Mouse (Mus musculus): ENCODE results near the gene Sprn.

The Sprn gene

DNA sequence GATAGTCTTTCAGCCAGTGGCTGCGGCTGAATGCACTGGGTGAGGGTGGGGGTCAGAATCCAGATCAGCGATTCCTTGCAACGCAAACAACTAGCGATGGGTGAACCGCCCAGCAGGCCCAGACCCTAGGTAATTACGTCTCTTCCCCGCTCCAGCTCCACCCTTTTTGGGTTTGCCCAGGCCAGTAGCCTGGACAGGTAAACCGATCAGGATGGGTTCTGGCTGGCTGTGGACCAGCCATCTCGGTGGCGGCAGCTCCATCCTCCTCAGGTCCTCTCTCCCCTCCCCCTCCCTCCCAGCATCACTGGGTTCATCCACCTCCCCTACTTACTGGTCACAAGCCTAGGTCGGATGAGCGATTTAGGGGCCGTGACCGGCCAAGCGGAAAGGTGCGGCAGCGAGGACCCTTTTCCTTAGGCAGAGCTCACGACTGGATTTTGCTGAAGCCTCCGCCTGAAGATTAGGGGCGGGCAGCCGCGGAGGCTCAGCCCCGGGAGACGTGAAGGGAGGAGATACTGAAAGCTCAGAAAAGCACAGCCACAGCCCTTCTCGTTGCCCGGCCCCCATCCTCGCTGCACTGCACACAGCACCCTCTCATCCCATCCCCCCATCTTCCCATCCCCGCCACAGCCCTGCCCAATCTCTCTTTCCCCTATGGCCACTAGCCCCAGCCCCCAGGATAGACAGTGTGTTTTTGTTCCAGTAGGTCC, at the start of gene Sprn:
TSS of gene Sprn (minus strand) at position 660 of the 710 bp plus-strand sequence.
- DNase-seq (ENCODE audit: low read depth in 1 of 2, low spot score in 2 of 2) = no peak

DNA sequence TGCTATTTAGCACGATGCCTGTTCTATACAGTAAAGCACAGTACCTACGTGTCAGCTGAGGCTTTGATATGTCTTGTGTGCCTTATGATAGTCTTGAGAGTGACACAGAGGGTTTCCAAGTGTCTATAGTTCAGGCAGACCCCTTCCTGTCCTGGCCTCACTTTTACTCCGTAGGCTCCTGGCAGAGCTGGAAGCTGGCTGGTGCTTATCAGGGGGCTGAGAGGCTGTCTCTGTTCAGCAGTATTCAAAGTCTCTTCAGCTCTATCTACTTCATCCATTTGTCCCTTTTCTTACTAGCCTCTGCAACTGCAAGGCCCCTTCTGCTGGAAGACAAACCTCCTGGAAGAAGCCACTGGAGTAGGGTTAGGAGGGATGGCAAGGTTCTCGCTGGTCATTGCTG, 46.4 kb upstream of the Sprn start:
- DNase-seq (ENCODE audit: low read depth in 1 of 2, low spot score in 2 of 2) = no peak

DNA sequence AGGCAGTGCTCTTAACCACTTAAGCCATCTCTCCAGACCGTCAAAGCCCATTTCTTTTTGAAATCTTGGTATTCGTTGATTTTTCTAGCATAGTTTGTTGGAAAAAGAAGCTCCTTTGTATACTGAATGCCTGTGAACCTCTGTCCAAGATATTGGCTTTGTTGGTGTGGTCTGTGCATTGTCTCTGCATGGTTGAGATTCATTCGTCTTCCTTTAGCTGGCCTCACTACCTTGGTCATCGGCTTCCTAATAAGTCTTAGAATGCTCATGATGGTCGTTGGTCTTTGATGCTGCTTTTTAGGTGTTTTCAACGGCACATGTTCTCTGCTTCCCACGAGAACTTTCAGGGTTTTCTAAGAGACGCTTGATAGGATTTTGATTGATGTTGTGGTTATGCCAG, 41.3 kb upstream of the Sprn start:
- DNase-seq (ENCODE audit: low read depth in 1 of 2, low spot score in 2 of 2) = no peak

DNA sequence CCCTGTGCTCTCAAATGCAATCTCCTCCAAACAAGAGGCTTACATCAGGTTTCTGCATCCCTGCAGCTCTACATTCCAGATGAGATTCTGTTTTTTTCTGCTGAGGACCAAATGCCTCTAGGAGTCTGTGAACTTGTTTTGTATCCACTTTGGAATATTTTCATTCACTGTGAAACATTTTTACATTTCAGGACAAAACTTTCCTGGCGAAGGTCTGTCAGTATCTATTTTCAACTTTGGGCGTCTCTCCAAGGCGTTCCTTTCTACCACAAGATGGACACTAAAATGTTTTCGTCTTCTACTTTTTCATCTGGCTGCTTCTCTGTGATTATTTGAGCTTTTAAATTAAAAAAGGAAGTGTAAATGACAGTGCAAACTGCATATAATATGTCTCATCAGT, 39.4 kb upstream of the Sprn start:
- no peak for DNase-seq (ENCODE audit: low read depth in 1 of 2, low spot score in 2 of 2)

GRCm38 (mm10) chr7:140192851-140193250, 38.2 kb upstream of the Sprn start:
- DNase-seq (ENCODE audit: low read depth in 1 of 2, low spot score in 2 of 2) = no peak

DNA sequence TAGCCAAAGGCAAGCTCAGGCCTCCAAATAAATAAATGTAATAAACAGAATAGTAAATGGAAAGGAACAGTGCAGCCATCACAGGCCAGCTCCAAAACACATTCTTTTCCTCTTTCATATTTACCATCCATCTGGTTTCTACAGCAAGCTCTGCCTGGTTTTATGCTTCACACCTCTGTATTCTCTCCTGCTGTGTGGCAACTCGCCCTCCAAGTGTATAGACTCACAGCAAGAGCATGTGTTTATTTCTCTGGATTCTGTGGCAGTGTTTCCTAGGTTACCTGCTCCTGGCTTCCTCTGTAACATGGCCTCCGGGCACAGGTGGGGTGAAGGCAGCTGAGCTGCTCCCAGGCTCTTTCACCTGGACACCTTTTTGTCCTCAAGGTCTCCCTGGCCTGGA, 37.8 kb upstream of the Sprn start:
- no peak for DNase-seq (ENCODE audit: low read depth in 1 of 2, low spot score in 2 of 2)

GRCm38 (mm10) chr7:140190435-140190834, 35.8 kb upstream of the Sprn start:
- no peak for DNase-seq (ENCODE audit: low read depth in 1 of 2, low spot score in 2 of 2)

DNA sequence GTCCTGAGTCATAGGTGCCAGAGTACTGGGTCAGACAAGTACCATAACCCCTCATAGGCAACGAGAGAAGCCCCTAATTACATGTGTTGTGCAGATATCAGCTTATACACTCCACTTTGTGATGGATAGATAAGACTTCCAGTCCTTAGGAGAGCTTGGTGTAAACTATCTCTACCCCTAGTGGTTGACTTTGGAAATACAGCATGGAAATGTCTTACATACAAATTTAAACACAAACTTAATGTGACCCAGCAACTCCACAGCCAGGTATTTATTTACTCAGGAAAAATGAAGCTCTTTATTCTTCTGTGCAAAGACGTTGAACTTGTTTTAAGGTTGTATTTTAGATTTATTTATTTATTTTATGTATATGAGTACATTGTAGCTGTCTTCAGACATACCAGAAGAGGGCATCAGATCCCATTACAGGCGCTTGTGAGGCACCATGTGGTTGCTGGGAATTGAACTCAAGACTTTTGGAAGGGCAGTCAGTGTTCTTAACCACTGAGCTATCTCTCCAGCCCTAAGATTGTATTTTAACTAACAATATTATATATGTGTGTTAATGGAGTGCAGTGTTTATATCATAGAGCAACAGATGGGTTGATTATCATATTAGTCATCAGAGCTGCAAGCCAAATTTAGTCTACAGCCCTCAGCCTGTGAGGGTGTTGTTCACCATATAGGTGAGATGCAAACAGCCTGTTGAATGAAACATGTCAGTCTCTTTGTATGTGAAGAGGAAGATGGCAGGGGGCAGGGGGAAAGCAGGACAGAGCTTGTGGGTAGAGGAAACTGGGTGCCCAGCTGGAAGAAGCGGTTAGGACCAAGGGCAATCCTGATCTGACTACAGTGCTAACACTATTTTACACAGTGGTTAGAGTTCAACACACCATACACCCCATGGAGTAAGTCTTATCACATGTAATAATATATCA, 34.0 kb upstream of the Sprn start:
- no peak for DNase-seq (ENCODE audit: low read depth in 1 of 2, low spot score in 2 of 2)

DNA sequence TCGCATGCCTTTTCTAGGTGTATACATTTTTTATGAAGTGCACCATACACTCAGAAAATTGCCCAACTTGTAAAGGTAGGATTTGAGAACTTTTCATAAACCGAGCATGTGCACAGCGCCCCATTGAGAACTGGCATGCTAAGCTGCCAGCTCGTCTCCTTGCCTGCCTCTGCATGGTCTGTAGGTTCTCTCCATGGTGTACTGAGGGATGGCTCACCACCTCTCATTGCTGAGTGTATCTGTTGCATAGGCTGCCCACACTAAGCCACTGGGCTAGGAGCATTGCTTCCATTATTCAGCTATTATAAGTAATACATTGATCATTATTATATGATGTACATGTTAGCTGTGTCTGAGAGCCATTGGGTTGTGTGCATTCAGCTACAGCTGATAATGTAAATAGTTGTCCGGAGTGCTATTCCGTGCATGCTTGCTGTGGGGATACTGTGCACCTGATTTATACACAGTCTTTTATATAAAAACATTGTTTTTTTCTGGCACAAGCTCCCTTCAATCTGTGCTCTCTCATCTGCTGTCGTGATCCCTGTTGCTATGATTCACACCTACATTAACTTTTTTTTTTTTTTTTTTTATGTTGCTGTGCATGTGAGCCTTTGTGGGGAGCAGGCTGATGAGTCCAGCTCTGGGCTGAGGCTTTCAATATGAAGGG, 33.2 kb upstream of the Sprn start:
- no peak for DNase-seq (ENCODE audit: low read depth in 1 of 2, low spot score in 2 of 2)

DNA sequence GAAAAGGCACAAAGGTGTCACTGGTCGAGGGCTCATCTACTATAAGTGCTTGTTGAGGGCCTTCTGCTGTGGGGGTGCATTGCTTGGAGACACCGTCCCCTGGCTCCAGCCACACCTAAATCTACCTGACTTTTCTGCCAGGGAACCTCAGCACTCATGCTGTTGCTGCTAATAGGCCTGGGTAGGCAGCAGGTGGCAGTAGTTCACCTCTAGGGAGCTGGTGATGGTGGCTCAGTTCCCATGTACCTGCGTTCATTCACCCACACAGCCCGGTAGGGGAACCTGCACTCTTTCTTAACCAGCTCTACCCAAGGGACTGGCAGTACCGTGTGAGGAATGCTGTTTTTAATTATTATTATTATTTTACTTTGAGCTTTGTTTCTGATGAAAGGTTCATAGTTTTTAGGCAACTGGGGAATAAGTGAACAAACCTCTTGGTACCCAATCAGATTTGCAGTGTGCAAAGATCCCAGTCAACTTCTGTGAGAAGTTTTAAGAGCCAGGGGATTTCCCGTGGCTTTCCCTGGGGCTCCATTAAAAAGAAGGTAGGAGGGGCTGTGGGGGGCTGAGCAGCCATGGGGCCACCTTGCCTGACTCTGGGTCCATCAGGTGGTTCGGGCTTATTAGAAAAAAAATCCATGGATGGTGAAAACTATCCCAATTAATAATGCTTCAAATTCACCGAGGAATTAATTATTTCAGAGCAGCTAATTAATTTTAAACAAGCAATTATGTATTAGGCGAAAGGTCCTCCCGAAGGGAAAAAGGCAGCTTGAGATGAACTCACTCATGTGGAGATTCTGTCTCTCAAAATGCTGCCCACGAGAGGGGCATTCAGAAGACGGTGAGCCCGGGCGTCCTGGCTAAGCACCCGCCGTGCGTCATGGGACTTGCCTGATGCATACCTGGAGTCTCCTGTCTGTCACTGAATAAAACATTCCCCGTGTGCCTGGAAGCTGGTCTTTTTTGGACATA, 32.3 kb upstream of the Sprn start:
- DNase-seq (ENCODE audit: low read depth in 1 of 2, low spot score in 2 of 2) = no peak

DNA sequence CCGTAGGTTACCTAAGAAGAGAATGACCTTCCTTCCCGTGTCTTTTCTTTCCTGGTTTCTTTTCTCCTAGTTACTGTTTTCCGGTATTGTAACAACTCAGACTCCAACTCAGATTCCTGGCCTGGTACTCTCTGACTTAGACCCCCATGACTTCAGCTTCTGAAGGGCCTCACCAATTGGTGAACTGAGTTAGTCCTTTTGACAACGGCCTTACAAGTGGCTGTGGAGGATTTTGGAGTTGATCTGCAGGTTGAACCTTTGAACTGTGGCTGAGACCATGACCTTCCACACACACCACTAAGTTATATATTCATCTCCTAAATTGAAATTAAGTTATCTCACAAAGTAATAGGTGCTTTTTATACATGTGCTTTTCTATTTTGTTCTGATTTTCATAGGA, 29.5 kb upstream of the Sprn start:
- DNase-seq (ENCODE audit: low read depth in 1 of 2, low spot score in 2 of 2) = no peak

GRCm38 (mm10) chr7:140180692-140181091, 26.0 kb upstream of the Sprn start:
- no peak for DNase-seq (ENCODE audit: low read depth in 1 of 2, low spot score in 2 of 2)

GRCm38 (mm10) chr7:140179176-140179575, 24.5 kb upstream of the Sprn start:
- no peak for DNase-seq (ENCODE audit: low read depth in 1 of 2, low spot score in 2 of 2)

DNA sequence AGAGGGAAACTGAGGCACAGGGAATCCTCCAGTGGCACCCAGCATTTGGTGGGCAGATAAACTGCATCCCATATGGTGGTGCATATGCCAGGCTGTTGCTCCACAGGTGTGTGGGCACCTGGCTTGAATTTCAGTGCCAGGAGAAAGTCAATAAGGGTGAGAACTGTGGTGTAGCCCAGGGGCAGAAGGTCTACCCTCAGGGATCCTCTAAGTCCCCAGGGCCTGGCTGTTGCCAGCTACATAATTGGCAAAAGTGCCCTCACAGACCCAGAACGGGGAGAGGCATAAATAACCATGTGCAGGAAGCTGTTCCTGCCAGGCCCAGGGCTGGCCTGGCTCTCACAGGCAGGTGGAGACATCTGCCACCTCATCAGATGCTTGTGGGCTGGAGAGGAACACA, 18.3 kb upstream of the Sprn start, which contains the start of gene Olfr523:
TSS of gene Olfr523 (plus strand) at position 282 of the 400 bp plus-strand sequence.
- DNase-seq (ENCODE audit: low read depth in 1 of 2, low spot score in 2 of 2) = no peak

GRCm38 (mm10) chr7:140170863-140171262, 16.2 kb upstream of the Sprn start:
- DNase-seq (ENCODE audit: low read depth in 1 of 2, low spot score in 2 of 2) = no peak

GRCm38 (mm10) chr7:140169386-140169785, 14.7 kb upstream of the Sprn start:
- DNase-seq (ENCODE audit: low read depth in 1 of 2, low spot score in 2 of 2) = no peak

- DNase-seq (ENCODE audit: low read depth in 1 of 2, low spot score in 2 of 2) = no peak
These were observed 13.3 kb upstream of the Sprn start for GRCm38 (mm10) chr7:140167950-140168349.

DNA sequence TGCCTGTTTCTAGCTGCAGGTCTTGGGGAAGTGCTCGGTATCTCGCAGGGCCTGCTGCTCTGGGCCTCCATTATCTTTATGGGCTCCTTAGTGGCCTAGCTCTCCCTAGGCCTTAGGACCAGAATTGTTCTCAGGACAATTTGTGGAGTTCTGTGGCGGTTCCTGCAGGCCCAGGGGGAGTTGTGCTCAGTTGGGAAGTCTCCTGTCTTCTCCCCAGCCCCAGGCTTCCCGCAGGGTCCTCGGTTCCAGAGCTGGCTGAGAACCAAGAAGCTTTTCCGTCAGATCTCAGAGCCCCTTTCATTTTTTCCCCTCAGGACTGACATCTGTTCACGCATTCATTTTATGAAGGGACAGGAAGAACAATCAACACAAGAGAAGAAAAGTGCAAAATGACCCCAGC, 10.0 kb upstream of the Sprn start, which contains the start of gene Olfr522:
TSS of gene Olfr522 (minus strand) at position 101 of the 400 bp plus-strand sequence.
- no peak for DNase-seq (ENCODE audit: low read depth in 1 of 2, low spot score in 2 of 2)

DNA sequence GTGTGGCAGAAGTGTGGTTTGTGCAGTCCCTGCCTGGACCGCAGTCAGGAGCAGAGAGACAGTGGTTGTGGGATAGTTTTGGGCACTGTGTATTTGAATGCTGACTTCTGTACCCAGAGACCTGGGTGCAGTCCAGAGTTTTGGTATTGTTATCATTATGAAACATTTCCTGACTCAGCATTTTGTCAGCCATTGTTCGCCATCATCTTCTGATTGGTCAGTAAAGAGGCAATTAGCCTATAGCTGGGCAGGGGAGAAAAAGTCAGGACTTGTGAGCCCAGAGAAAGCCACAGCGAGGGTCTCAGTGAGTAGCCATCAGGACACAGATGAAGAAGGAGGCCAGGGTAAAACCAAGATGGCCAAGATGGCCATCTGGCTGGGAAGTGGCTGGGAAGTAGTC, 5.7 kb upstream of the Sprn start:
- no peak for DNase-seq (ENCODE audit: low read depth in 1 of 2, low spot score in 2 of 2)

GRCm38 (mm10) chr7:140153829-140154217, 854 bp downstream of the Sprn start:
- DNase-seq (ENCODE audit: low read depth in 1 of 2, low spot score in 2 of 2) = no peak

Data from monocyte, adult 2 months (primary cell).